29 mouse cellular contexts compared by ENCODE assay signal in genomic region chr2:181202422-181202821, GRCm38 (mm10). TPM values are rescaled to one million over a fixed set of nuclear protein-coding genes. Genes with fewer than 3 reads are reported as not detected.
DNase-seq lines count a peak whose midpoint lies in the region; ATAC-seq and TF ChIP-seq lines count a peak whose summit lies in the region.
"Had no signal": no experiment of that assay in that cellular context is flagged by ENCODE, and none has a peak within 500 bp of the region (broad histone marks: within the 10 kb centered on the region; RNA-seq: fewer than 3 reads in every experiment).

TSS of gene Ptk6 (minus strand) at chr2:181202789.

- TF ChIP-seq CTCF in lung, postnatal 0 days (IDR thresholded peaks at IDR 0.05), result no peak
- TF ChIP-seq CTCF in intestine, postnatal 0 days (IDR thresholded peaks at IDR 0.05; ENCODE audit: low read depth), result no peak
- TF ChIP-seq CTCF in small intestine, adult 2 months (IDR thresholded peaks at IDR 0.05; ENCODE audit: extremely low read depth, insufficient read length, insufficient replicate concordance, low read depth, low read length), result no peak

- H3K4me3 ChIP-seq in lung, postnatal 0 days (ENCODE audit: low read depth, low read length), result no peak within 1 kb of the TSS
- no peak within 1 kb of the TSS for H3K4me3 ChIP-seq in intestine, postnatal 0 days (ENCODE audit: low read depth, low read length)
- peak within 1 kb of the TSS; percentile 63 for H3K4me3 ChIP-seq in small intestine, adult 2 months (ENCODE audit: low read depth, low read length)
- H3K4me3 ChIP-seq in midbrain, embryonic 11.5 days (ENCODE audit: low read depth, low read length), result no peak within 1 kb of the TSS
- H3K4me3 ChIP-seq: embryonic facial prominence, embryonic 13.5 days; embryonic facial prominence, embryonic 15.5 days; erythroblast, embryonic 14.5 days; forebrain, embryonic 13.5 days; forebrain, embryonic 15.5 days had no signal

- no peak within 1 kb of the TSS for H3K9ac ChIP-seq in lung, postnatal 0 days (replicated peaks; ENCODE audit: low read depth)
- no peak within 1 kb of the TSS for H3K9ac ChIP-seq in intestine, postnatal 0 days (ENCODE audit: low read depth, low read length)
- H3K9ac ChIP-seq in midbrain, embryonic 11.5 days (ENCODE audit: low read length), result no peak within 1 kb of the TSS
- H3K9ac ChIP-seq: embryonic facial prominence, embryonic 13.5 days; embryonic facial prominence, embryonic 15.5 days; forebrain, embryonic 13.5 days; forebrain, embryonic 15.5 days had no signal

- peak within 1 kb of the TSS; percentile 62; the same call in 1 of the 2 replicates for H3K27ac ChIP-seq in lung, postnatal 0 days (ENCODE audit: low read length)
- H3K27ac ChIP-seq in intestine, postnatal 0 days (ENCODE audit: low read depth, low read length), result peak within 1 kb of the TSS; percentile 70
- H3K27ac ChIP-seq in small intestine, adult 2 months (ENCODE audit: insufficient read depth, low read depth, low read length), result peak within 1 kb of the TSS; percentile 90
- no peak within 1 kb of the TSS for H3K27ac ChIP-seq in midbrain, embryonic 11.5 days (ENCODE audit: low read depth, low read length)
- H3K27ac ChIP-seq: embryonic facial prominence, embryonic 13.5 days; embryonic facial prominence, embryonic 15.5 days; forebrain, embryonic 13.5 days; forebrain, embryonic 15.5 days had no signal

- ATAC-seq in lung, postnatal 0 days, result no peak
- ATAC-seq in intestine, postnatal 0 days, result peak; percentile 84
- ATAC-seq in midbrain, embryonic 11.5 days (ENCODE audit: low FRiP score), result no peak
- ATAC-seq: activated CD4-positive, CD25-positive, alpha-beta regulatory T cell, adult 4 months; CD4-positive, CD25-positive, alpha-beta regulatory T cell, adult 4 months; forebrain, embryonic 13.5 days; forebrain, embryonic 15.5 days; Patski had no signal

- no peaks in the 10 kb centered on the region for H3K36me3 ChIP-seq in lung, postnatal 0 days (ENCODE audit: insufficient read depth, low read length)
- H3K36me3 ChIP-seq in intestine, postnatal 0 days (ENCODE audit: control insufficient read depth, insufficient read depth), result no peaks in the 10 kb centered on the region
- peaks cover 14% of the 10 kb centered on the region for H3K36me3 ChIP-seq in small intestine, adult 2 months (ENCODE audit: control insufficient read depth, insufficient read depth, low read length)
- no peaks in the 10 kb centered on the region for H3K36me3 ChIP-seq in midbrain, embryonic 11.5 days (ENCODE audit: control insufficient read depth, insufficient read depth, low read length)
- H3K36me3 ChIP-seq: embryonic facial prominence, embryonic 13.5 days; embryonic facial prominence, embryonic 15.5 days; forebrain, embryonic 15.5 days; G1E had no signal

- H3K4me1 ChIP-seq in lung, postnatal 0 days (ENCODE audit: insufficient read depth, low read depth, low read length), result no peaks in the 10 kb centered on the region; the same call in 1 of the 2 replicates
- peaks cover 7% of the 10 kb centered on the region; the same call in 1 of the 2 replicates for H3K4me1 ChIP-seq in intestine, postnatal 0 days (replicated peaks; ENCODE audit: control insufficient read depth, insufficient read depth, low read length)
- H3K4me1 ChIP-seq in small intestine, adult 2 months (ENCODE audit: control insufficient read depth, insufficient read depth, insufficient read length, low read length), result peaks cover 37% of the 10 kb centered on the region
- no peaks in the 10 kb centered on the region for H3K4me1 ChIP-seq in midbrain, embryonic 11.5 days (ENCODE audit: control insufficient read depth, insufficient read depth, low read length)
- H3K4me1 ChIP-seq: embryonic facial prominence, embryonic 13.5 days; embryonic facial prominence, embryonic 15.5 days; forebrain, embryonic 13.5 days; forebrain, embryonic 15.5 days had no signal

- no peaks in the 10 kb centered on the region for H3K9me3 ChIP-seq in lung, postnatal 0 days (ENCODE audit: low read length)
- H3K9me3 ChIP-seq in intestine, postnatal 0 days (ENCODE audit: control insufficient read depth), result no peaks in the 10 kb centered on the region
- H3K9me3 ChIP-seq in midbrain, embryonic 11.5 days (ENCODE audit: control insufficient read depth, low read length), result no peaks in the 10 kb centered on the region
- H3K9me3 ChIP-seq: embryonic facial prominence, embryonic 13.5 days; embryonic facial prominence, embryonic 15.5 days; forebrain, embryonic 13.5 days; forebrain, embryonic 15.5 days; G1E had no signal

- no peak within 1 kb of the TSS for H3K4me2 ChIP-seq in lung, postnatal 0 days (replicated peaks; ENCODE audit: low read depth, low read length)
- peak within 1 kb of the TSS; percentile 43 for H3K4me2 ChIP-seq in intestine, postnatal 0 days (replicated peaks; ENCODE audit: low read depth)
- no peak within 1 kb of the TSS for H3K4me2 ChIP-seq in midbrain, embryonic 11.5 days
- H3K4me2 ChIP-seq: embryonic facial prominence, embryonic 13.5 days; embryonic facial prominence, embryonic 15.5 days; forebrain, embryonic 13.5 days; forebrain, embryonic 15.5 days had no signal

- TF ChIP-seq POLR2A in small intestine, adult 2 months (IDR thresholded peaks at IDR 0.05; ENCODE audit: low read depth, low read length), result peak; percentile 57; the same call in 1 of the 2 replicates

- no peak for TF ChIP-seq EP300 in lung, postnatal 0 days (IDR thresholded peaks at IDR 0.05)

- 79% methylated on average over 3 of the region's 3 CpGs for WGBS in lung, postnatal 0 days
- 65% methylated on average over 3 of the region's 3 CpGs for WGBS in intestine, postnatal 0 days
- WGBS in small intestine, adult 2 months, result 63% methylated on average over 3 of the region's 3 CpGs
- 90% methylated on average over 3 of the region's 3 CpGs for WGBS in midbrain, embryonic 11.5 days

- no peaks in the 10 kb centered on the region for H3K27me3 ChIP-seq in lung, postnatal 0 days (replicated peaks; ENCODE audit: insufficient read depth, low read length)
- no peaks in the 10 kb centered on the region for H3K27me3 ChIP-seq in intestine, postnatal 0 days (replicated peaks; ENCODE audit: control insufficient read depth, insufficient read depth, low read length)
- no peaks in the 10 kb centered on the region for H3K27me3 ChIP-seq in small intestine, adult 2 months (ENCODE audit: control insufficient read depth, insufficient read depth, low read length)
- H3K27me3 ChIP-seq in midbrain, embryonic 11.5 days (ENCODE audit: control insufficient read depth, insufficient read depth, low read length), result no peaks in the 10 kb centered on the region
- H3K27me3 ChIP-seq: CH12.LX; embryonic facial prominence, embryonic 13.5 days; forebrain, embryonic 15.5 days had no signal

- no peak for DNase-seq in lung, postnatal 0 days (ENCODE audit: low spot score)
- no peak for DNase-seq in lung, postnatal 14 days
- no peak for DNase-seq in layer of hippocampus, postnatal 14 days (ENCODE audit: low spot score in 2 of 2)
- DNase-seq in midbrain, embryonic 11.5 days (ENCODE audit: low spot score, missing footprints), result no peak
- no peak for DNase-seq in spleen, postnatal 14 days (ENCODE audit: low spot score in 2 of 2)
- DNase-seq: adrenal gland, adult 8-10 months; adrenal gland, postnatal 14 days; adrenal gland, postnatal 36 days; B cell, adult 2 months; cerebellum, adult 11-12 months; cerebellum, adult 2 months; cerebellum, adult 9-10 months; cerebellum, postnatal 10 days; cerebellum, postnatal 25 days had no signal

RNA-seq across cellular contexts. Expression of gene Ptk6, which starts in this region (rescaled TPM):
- 0.23 and 0.25 TPM in 2 replicates for polyA plus RNA-seq in lung, postnatal 0 days (2015; fragmentation: Nextera tagmentation; extraction: Ambion mirVana)
- polyA plus RNA-seq in intestine, postnatal 0 days (2015; fragmentation: Nextera tagmentation; extraction: Ambion mirVana), result 1.9 and 2.4 TPM in 2 replicates
- 6.2 and 9.5 TPM in 2 replicates for polyA plus RNA-seq in small intestine, adult 2 months (2012; rRNA removed)
- not detected for total RNA-seq in layer of hippocampus, postnatal 14 days (2021)
- not detected in 2 replicates for polyA plus RNA-seq in midbrain, embryonic 11.5 days (2014; fragmentation: Nextera tagmentation; extraction: Ambion mirVana)
- total RNA-seq: adrenal gland, adult 18-20 months; adrenal gland, postnatal 36 days had no signal
- polyA plus RNA-seq: activated CD4-positive, CD25-positive, alpha-beta regulatory T cell, adult 4 months; embryonic facial prominence, embryonic 11.5 days; embryonic facial prominence, embryonic 13.5 days; erythroblast, embryonic 14.5 days; forebrain, embryonic 11.5 days; forebrain, embryonic 13.5 days; forebrain, embryonic 15.5 days; G1E; Patski had no signal
